Mouse (Mus musculus): Measurements from ENCODE around the gene Psmb9.
"Not testable (repeated sequence)": the region's sequence is repeated elsewhere in the genome, so short reads cannot be mapped to it uniquely, and the experiment has no call there.

The Psmb9 gene

GRCm38 (mm10) chr17:34187261-34187916, at the start of gene Psmb9, which contains the start of gene Tap1:
Gene Psmb9, minus strand, starts transcription at chr17:34187764.
Gene Tap1, plus strand, starts transcription at chr17:34187553.
- DNase-seq (ENCODE audit: low spot score) = peak; percentile 95

- no peak for DNase-seq (ENCODE audit: low spot score)
Measured at GRCm38 (mm10) chr17:34236691-34237090, 49.1 kb upstream of the Psmb9 start.

DNA sequence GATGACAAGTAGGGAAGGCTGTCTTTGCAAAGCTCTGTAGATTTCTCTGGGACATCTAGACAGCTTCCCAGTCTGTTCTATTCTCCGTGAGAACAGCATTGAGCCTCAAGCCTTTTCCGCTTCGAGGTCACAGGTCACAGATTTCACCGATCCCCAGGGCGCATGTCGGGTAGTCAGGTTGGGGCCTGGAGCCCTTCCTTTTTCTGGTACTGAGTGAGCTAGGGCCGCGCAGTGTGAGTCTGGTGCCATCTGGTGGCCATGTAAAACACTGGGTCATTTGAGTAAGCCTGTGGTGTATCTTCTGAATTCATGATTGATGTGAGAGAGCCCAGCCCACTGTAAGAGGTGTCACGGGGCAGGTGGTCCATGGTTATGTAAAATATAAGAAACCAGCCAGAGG, 47.4 kb upstream of the Psmb9 start:
- peak; percentile 57 for DNase-seq (ENCODE audit: low spot score)

- DNase-seq (ENCODE audit: low spot score) = not testable (repeated sequence)
Measured at GRCm38 (mm10) chr17:34232021-34232420, 44.5 kb upstream of the Psmb9 start.

DNA sequence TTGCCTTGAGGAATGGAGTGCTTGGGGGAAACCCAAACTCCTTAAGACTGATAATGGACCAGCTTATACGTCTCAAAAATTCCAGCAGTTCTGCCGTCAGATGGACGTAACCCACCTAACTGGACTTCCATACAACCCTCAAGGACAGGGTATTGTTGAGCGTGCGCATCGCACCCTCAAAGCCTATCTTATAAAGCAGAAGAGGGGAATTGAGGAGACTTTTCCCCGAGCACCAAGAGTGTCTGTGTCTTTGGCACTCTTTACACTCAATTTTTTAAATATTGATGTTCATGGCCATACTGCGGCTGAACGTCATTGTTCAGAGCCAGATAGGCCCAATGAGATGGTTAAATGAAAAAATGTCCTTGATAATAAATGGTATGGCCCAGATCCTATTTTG, 43.4 kb upstream of the Psmb9 start:
- not testable (repeated sequence) for DNase-seq (ENCODE audit: low spot score)

GRCm38 (mm10) chr17:34225911-34226310, 38.3 kb upstream of the Psmb9 start:
- DNase-seq (ENCODE audit: low spot score) = not testable (repeated sequence)

DNA sequence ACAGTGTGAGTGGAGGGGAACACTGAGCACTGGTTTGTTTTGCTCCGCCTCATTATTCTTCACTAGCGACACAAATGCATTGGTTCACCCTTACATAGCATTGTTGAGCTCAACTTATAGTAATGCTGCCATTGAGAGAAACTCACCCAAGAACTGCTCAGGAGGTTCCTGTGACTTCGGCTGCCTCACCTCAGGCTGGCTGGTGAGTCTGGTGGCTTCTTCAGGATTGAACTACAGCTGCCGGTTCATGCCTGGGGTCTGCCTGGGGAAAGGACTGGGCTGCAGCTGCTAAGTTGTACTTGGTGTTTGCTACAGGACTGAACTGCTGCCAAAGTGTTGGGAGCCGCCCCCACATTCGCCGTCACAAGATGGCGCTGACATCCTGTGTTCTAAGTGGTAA, 37.9 kb upstream of the Psmb9 start:
- no peak for DNase-seq (ENCODE audit: low spot score)

GRCm38 (mm10) chr17:34224816-34225215, 37.3 kb upstream of the Psmb9 start:
- no peak for DNase-seq (ENCODE audit: low spot score)

GRCm38 (mm10) chr17:34220401-34220800, 32.8 kb upstream of the Psmb9 start:
- not testable (repeated sequence) for DNase-seq (ENCODE audit: low spot score)

GRCm38 (mm10) chr17:34219801-34220200, 32.2 kb upstream of the Psmb9 start:
- not testable (repeated sequence) for DNase-seq (ENCODE audit: low spot score)

- peak; percentile 71 for DNase-seq (ENCODE audit: low spot score)
Measured at GRCm38 (mm10) chr17:34219096-34219495, 31.5 kb upstream of the Psmb9 start.

- DNase-seq (ENCODE audit: low spot score) = peak; percentile 70
Measured at GRCm38 (mm10) chr17:34218675-34219074, 31.1 kb upstream of the Psmb9 start.

GRCm38 (mm10) chr17:34217986-34218385, 30.4 kb upstream of the Psmb9 start:
- DNase-seq (ENCODE audit: low spot score) = no peak

DNA sequence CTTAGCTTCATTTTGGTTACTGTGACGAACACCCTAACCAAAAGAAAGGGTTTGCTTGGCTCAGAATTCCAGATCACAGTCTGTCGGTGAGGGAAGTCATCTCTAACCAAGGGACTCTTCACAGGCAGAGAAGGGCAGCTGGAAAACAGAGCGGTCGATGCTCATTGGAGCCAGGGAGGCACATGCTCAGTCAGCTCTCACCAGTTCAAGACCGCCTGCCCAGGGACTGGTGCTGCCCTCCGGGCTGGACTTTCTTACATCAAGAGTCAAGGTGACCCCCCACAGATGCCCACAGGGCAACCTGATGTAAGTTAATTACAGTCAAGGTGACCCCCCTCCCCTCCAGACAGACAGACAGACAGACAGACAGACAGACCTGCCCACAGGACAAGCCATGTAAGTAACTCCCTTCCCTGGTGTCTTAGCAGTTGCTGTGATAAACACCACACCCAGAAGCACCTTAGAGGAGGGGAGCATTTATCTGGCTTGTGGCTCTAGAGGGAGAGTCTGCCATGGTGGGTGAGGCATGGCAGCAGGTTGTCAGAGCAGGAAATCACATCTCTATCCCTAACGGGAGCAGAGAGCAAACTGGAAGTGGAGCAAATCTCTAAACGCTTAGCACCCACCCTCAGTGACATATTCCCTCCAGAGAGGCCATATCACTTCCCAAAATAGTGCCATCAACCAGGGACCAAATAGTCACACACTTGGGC, 29.8 kb upstream of the Psmb9 start:
- DNase-seq (ENCODE audit: low spot score) = no peak

GRCm38 (mm10) chr17:34215176-34215575, 27.6 kb upstream of the Psmb9 start:
- no peak for DNase-seq (ENCODE audit: low spot score)

DNA sequence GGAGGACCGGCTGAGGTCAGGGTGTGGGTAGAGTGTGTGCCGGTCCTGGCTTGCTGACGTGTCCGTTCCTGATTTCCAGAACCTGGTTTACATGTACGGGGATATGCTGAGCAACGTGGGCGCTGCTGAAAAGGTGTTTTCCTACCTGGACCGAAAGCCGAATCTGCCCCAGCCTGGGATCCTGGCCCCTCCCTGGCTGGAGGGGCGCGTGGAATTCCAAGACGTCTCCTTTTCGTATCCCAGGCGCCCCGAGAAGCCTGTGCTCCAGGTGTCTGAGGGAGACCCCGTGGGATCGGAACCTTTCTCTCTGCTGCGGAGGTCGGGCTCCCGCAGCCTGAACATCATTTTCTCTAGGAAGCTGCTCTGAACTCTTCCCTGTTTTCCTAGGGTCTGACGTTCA, 26.4 kb upstream of the Psmb9 start:
- no peak for DNase-seq (ENCODE audit: low spot score)

- DNase-seq (ENCODE audit: low spot score) = no peak
Measured at GRCm38 (mm10) chr17:34211746-34212365, 24.3 kb upstream of the Psmb9 start.

- peak; percentile 52 for DNase-seq (ENCODE audit: low spot score)
Measured at GRCm38 (mm10) chr17:34210599-34210998, 23.0 kb upstream of the Psmb9 start.

DNA sequence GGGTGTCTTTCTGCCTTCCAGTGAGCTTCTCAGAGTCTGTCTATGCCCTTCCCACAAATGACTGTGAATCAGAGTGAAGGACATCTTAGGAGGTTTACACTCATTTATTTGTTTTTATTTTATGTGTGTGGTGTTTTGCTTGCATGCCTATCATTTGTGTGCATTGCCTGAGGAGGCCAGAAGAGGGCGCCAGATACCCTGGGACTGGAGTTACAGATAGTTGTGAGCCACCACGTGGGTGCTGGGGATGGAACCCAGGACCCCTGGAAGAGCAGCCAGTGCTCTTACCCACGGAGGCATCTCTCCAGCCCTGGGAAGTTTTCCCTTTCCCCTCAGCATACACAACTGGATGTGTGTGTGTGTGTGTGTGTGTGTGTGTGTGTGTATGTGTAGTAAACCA, 22.1 kb upstream of the Psmb9 start:
- no peak for DNase-seq (ENCODE audit: low spot score)

- no peak for DNase-seq (ENCODE audit: low spot score)
Measured at GRCm38 (mm10) chr17:34208421-34208820, 20.9 kb upstream of the Psmb9 start.

DNA sequence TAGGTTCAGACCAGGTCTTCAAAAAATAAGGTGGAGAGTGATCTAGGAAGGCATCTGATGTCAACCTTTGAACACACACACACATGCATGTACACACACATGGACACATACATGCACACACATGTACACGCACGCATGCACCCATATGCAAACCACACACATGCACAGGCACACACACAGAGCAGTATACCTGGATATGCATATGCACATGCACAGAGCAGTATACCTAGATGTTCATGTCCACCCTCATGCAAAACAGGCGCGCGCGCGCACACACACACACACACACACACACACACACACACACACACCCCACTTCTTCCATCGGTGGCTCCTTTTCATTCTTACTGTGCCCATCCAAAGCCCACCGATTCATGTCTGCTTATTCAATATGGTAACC, 20.3 kb upstream of the Psmb9 start:
- DNase-seq (ENCODE audit: low spot score) = no peak

DNA sequence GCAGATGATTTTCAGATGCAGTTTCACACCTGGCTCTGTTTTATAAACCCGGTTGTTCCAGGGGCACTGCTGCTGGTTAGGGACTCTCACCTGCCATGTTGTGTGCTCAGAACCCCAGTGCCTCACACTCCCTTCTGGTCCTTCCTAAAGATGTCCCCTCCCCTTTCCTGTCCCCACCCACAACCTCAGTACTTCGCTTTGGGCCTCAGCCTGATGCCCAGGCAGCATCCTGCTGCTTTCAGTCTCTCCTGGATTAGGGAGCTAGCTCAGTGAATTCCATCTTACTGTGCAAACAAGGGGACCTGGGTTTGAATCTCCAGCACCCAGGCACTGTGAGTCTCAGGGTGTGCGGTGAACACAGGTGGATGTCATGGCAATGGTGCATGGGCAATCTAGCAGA, 19.9 kb upstream of the Psmb9 start:
- no peak for DNase-seq (ENCODE audit: low spot score)

- DNase-seq (ENCODE audit: low spot score) = no peak
Measured at GRCm38 (mm10) chr17:34206731-34207130, 19.2 kb upstream of the Psmb9 start.

Measured in c-Kit-positive CD71-positive TER-119-positive erythroid progenitor cells, embryonic 14.5 days (primary cell).